Mouse (Mus musculus) cerebellum, adult 9-10 months (tissue): ENCODE data around the gene Coq6.
"Not testable (repeated sequence)": the region's sequence is repeated elsewhere in the genome, so short reads cannot be mapped to it uniquely, and the experiment has no call there.

Source experiments
- DNase-seq: peaks from one replicate; pipeline ENCODE4 v3.0.0; 2022

Coq6 gene

GRCm38 (mm10) chr12:84361555-84362489, at the start of gene Coq6, which contains the start of gene Fam161b:
Gene Coq6 (plus strand): TSS chr12:84361657.
Gene Fam161b (minus strand): TSS chr12:84361833.
- DNase-seq: peak; percentile 99

DNA sequence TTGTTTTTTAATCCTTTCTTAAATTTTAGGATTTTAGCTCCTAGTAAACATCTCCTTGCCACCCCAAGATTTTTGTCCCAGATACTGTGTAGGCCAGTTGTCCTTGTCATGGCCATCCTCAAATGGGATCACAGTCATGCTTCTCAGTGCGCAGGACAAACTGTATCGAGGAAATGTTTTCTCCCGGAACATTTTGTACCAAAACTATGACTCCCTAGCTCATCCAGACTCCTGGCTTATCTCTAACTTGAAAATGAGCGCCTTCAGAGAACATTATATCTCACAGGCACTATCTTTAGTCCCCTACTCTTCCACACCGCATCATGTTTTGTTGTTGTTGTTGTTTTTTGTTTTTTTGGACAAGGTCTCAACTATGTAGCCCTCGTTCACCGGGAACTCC, 45.5 kb upstream of the Coq6 start:
- no peak for DNase-seq

GRCm38 (mm10) chr12:84316721-84317621, 44.5 kb upstream of the Coq6 start, which contains the start of gene Zfp410:
Gene Zfp410 (plus strand): TSS chr12:84316852.
- DNase-seq: peak; percentile 90

GRCm38 (mm10) chr12:84327111-84327512, 34.3 kb upstream of the Coq6 start:
- no peak for DNase-seq

- no peak for DNase-seq
Measured at GRCm38 (mm10) chr12:84336963-84337625, 24.4 kb upstream of the Coq6 start.

DNA sequence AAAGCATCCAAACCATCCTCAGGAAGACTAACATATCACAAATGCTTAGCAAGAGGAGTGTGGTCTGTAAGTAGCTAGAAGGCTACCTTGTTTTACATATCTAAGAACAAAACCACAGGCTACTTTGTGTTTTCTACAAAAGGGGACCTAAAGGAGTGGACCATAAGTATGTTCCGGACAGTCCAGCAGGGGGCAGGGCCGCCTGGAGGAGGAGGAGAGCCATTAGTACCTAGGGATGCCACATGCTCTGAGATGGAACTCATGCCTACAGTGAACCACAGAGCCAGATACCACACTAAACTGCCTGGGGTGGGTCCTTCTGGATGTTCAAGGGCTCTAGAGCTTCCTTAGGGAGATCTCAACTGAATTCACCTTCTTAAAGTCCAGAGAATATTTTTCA, 14.3 kb upstream of the Coq6 start:
- DNase-seq: no peak

DNA sequence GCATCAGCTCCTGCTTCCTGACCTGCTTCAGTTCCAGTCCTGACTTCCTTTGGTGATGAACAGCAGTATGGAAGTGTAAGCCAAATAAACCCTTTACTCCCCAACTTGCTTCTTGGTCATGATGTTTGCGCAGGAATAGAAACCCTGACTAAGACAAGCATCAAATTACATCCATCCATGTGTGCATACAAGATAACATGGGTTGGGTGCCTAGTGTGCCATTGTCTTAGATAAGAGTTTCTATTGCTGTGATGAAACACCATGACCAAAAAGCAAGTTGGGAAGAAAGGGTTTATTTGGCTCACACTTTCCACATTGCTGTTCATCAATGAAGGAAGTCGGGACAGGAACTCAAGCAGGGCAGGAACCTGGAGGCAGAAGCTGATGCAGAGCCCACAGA, 2.8 kb upstream of the Coq6 start:
- not testable (repeated sequence) for DNase-seq

DNA sequence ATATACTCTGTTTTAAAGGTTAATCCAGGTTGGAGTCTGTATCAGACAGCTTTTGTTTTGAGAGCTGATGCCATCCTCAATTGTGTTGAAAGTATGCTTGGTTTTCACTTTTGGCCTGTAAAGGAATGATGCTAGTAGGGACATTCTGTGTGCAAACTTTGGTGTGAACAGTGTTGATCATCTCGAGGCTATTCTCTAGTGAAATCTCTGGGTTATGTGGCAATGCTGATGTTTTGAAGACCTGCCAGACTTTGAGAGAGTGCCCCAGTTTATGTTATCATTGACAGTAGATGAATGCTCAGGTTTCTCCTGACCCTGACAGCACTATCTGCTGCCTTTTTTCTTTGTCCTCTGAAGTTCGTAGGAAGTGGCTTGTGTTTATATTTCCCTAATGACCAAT, 1.4 kb downstream of the Coq6 start:
- DNase-seq: no peak

DNA sequence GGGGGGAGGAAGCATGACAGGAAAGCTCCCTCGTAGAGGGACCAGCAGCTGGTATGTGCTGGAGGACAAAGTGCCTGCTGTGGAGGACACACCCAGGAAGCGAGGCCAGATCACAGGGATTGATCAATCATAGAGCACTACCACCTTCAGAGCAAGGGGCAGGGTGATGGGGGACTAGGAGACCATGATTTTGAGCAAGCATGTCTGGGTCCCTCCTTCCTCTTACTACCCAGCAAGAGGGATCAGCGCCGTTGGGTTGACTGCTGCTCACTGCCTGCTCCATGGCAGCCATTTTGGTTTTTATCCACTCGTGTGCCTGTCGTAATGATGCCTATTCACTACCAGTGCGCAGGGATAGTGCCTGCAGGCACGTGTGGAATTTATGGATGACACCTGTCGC, 2.8 kb downstream of the Coq6 start:
- no peak for DNase-seq

GRCm38 (mm10) chr12:84365137-84365536, 3.7 kb downstream of the Coq6 start:
- no peak for DNase-seq

DNA sequence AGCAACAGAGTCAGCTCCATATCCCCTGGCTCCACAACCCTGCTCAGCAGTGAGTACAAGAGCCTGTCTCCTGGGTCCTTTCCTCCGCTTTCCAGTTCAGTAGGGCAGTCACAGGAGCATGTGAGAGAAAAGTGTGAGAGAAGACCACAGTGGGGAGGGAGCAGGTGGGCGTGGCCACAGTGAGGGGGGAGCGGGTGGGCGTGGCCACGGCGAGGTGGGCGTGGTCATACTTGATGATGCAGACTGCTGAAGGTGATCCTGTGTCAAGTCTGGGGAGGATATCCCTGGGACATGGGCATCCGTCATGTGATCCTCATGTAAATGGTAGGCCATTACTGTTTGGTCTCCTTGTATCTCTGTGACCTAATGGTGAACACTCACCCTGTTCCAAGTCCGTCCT, 5.5 kb downstream of the Coq6 start:
- no peak for DNase-seq

DNA sequence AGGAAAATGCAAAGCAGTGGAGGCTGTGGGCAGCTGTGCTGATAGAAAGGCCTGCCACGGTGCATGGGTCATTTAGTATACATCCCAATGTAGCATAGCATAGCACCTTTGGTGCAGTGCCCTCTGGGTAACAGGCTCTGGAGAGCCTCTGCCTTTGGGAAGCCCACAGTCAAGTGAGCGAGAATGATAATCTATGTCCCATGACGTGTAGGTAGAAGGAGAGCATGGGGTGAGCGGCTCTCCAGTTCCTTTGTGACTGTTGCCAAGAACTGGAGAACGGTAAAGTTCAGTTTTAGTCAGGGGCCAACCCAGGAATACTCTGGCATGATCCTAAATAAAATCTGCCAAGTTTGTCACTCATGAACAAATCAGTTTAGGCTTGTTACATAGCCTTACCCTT, 10.2 kb downstream of the Coq6 start:
- no peak for DNase-seq

GRCm38 (mm10) chr12:84373831-84374481, 12.5 kb downstream of the Coq6 start:
- DNase-seq: no peak

DNA sequence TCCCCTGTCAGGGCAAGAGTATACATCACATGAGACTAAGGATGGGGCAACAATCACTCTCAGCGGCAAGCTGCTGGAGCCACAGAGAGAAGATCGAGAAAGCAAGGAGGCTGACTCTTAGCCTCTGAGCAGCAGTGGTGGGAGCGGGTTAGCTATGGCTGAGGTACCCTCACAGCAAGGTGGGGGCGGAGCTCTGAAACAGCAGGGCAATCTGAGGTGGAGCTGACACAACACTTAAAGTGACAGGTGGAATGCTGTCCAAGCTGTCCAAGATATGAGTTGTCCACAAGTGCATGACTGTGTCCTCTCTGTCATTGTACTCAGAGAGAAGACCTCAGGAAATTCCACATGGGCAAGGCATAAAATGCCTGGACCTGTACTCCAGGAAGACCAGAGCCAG, 20.9 kb downstream of the Coq6 start:
- no peak for DNase-seq

- no peak for DNase-seq
Measured at GRCm38 (mm10) chr12:84384644-84385081, 23.2 kb downstream of the Coq6 start.

DNA sequence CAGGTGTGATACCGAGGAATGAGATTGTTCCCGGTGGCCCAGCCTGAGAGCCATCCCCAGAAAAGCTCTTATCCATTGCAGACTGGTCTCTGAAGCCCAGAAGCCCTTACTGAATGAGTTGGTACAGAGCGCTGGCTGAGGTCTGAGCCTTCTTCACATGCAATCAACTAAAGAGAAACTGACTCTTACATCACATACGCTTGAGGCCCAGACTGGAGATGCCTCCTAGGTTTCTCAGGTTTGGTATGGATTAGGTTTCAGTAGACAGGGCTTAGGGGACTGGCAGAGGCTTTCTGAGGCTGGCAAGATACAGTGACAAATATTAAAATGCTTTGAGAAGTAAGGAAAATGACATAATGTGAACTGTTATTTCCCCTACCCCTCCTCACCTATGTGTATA, 24.0 kb downstream of the Coq6 start:
- no peak for DNase-seq

GRCm38 (mm10) chr12:84388097-84388496, 26.6 kb downstream of the Coq6 start:
- DNase-seq: no peak

DNA sequence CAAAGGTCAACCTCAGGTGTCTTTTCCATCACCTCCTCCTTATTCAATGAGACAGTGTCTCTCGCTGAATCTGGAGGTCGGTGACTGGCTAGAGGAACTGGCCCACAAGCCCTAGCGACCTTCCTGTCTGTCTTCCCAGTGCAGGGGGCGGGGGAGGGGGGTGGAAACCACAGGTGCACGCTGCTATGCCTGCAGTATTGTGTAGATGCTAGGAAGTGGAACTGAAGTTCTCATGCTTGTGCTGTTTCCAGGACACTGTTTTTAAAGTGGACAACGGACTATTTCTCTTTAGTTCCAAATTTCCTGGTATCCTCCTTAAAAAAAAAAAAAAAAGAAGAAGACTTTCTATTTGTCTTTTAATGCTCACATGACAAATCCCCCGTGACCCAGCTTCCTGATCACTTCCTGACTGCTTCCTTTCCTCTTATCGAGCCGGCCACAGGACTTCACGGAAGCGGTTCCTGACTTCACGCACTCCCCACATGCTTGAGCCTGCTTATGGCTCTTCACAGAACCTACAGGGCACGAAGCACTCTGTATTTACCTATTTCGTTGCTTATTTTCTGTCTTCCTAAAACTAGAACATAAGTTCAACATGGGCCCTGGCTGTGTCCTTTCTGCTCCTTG, 27.4 kb downstream of the Coq6 start:
- no peak for DNase-seq

- no peak for DNase-seq
Measured at GRCm38 (mm10) chr12:84390336-84390735, 28.9 kb downstream of the Coq6 start.

DNA sequence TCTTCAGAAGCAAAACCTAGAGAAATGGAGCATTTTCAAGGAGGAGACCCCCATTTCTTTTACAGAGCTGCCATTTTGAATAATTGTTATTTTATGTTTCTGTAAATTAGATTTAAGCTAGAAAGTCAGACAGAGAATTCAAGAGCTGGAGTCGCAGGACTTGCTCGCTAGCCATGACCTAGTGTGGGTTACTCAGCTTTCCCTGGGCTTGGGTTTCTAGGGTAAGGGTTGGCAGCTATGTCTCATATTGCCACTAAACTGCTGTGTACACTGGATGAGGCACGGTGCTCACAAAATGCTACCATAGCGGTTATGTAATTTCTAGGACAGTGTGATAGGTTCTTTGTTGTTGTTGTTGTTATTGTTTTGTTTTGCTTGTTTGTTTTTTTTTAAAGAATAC, 31.2 kb downstream of the Coq6 start:
- DNase-seq: no peak

GRCm38 (mm10) chr12:84393847-84394246, 32.4 kb downstream of the Coq6 start:
- DNase-seq: no peak
